Mouse (Mus musculus) limb, embryonic 11.5 days (tissue): ENCODE results near the gene Gm4924. TPM values are rescaled to one million over a fixed set of nuclear protein-coding genes. Genes with fewer than 3 reads are reported as not detected.

ENCODE experiments used
- ATAC-seq: fragments of 200-750 bp; cut with Nextera tagmentation; 2 replicates; pipeline ENCODE4 v1.8.0; 2017; ENCODE audit warnings: low read depth; ENCODE audit not compliant: insufficient number of reproducible peaks, low FRiP score, low TSS enrichment
- DNase-seq: peaks from one replicate; pipeline ENCODE4 v3.0.0-alpha.2; 2015; ENCODE audit warnings: low spot score
- H3K27ac ChIP-seq: fragments of 300-500 bp; sonication (generic); replicated peaks from 2 replicates; pipeline ENCODE4 v1.5.1; 2014; ENCODE audit warnings: low read depth, mild to moderate bottlenecking, low read length
- H3K27me3 ChIP-seq: fragments of 300-500 bp; sonication (generic); 2 replicates; pipeline ENCODE4 v1.6.1; 2014; ENCODE audit warnings: mild to moderate bottlenecking, low read length, mixed read lengths; ENCODE audit not compliant: control insufficient read depth, insufficient read depth
- H3K36me3 ChIP-seq: fragments of 300-500 bp; sonication (generic); 2 replicates; pipeline ENCODE4 v1.6.1; 2014; ENCODE audit warnings: mild to moderate bottlenecking, low read length, moderate library complexity, mixed read lengths; ENCODE audit not compliant: control insufficient read depth, insufficient read depth
- H3K4me1 ChIP-seq: fragments of 300-500 bp; sonication (generic); 2 replicates; pipeline ENCODE4 v1.6.1; 2014; ENCODE audit warnings: low read length, mixed read lengths; ENCODE audit not compliant: control insufficient read depth, insufficient read depth
- H3K4me2 ChIP-seq: fragments of 300-500 bp; sonication (generic); 2 replicates; pipeline ENCODE4 v1.6.1; 2014; ENCODE audit warnings: low read depth, mild to moderate bottlenecking, moderate library complexity; ENCODE audit not compliant: severe bottlenecking
- H3K4me3 ChIP-seq: fragments of 300-500 bp; sonication (generic); 2 replicates; pipeline ENCODE4 v1.5.1; 2014; ENCODE audit warnings: low read depth, low read length
- H3K9ac ChIP-seq: fragments of 300-500 bp; sonication (generic); 2 replicates; pipeline ENCODE4 v1.6.1; 2014; ENCODE audit warnings: mild to moderate bottlenecking, low read length
- H3K9me3 ChIP-seq: fragments of 300-500 bp; sonication (generic); 2 replicates; pipeline ENCODE4 v1.6.1; 2016; ENCODE audit warnings: low read length; ENCODE audit not compliant: control insufficient read depth
- WGBS: fragments of 180-500 bp; shearing (Covaris S2); extraction: QIAGEN DNeasy Blood & Tissue Kit; methylation state at CpG from one replicate; pipeline ENCODE4 v1.1.7; 2014; 5-methylcytosine and 5-hydroxymethylcytosine counted together
- polyA plus RNA-seq: library from polyadenylated mRNA; unstranded; fragments of >200 nt; fragmentation: Nextera tagmentation; extraction: Ambion mirVana; gene quantifications from 2 replicates; pipeline ENCODE4 v1.2.1, GENCODE M21; 2014

Gm4924 gene
- polyA plus RNA-seq, result 8.7 and 9.9 TPM in 2 replicates

DNA sequence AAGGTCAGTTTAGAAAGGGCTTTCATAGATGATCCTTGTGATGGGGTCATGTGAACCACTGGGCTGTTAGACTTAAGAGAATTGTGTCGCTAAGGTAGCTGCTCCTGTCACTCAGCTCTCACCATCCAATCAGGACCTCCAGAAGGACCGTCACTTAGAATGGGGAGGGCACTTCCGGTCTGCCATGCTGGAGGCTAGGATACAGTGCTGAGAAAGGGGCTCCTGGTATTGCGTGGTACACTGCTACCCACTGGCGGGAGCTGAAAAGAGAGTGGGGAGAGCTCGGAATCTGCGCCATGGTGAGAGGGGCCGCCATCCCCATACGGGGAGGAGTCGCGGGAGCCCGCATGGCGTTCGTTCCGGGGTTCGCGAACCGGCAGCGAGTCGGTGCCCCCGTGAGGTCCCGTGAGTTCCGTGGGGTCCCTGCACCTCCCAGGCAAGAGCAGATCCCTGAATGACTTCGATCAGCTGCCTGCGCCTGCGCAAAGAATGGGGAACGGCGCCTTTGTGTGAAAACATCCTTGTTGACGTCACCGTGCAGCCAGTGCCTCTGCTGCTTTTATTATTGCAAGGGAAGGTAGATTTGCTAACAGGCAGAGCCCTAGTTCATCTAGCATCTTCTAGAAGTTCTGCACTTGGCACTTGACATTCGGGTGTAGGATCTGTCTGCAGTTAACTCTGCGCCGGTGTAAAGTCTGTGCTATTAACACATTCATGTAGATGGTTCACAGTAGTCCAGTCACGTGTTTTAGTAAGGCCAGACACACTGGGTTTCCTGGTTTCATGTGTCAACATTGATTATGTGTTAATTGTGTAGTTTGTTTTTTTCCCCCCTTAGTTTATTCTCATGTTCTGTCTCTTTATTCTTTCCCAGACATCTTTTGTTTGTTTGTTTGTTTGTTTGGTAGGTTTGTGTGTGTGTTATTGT lies at the start of gene Gm4924:
Gene Gm4924 (plus strand): TSS at position 173 of the 928 bp plus-strand sequence.
- peak within 1 kb of the TSS; percentile 57 for H3K4me3 ChIP-seq
- H3K9ac ChIP-seq, result peak within 1 kb of the TSS; percentile 81
- no peaks in the 10 kb centered on the region for H3K36me3 ChIP-seq
- H3K27ac ChIP-seq, result peak within 1 kb of the TSS; percentile 78
- H3K27me3 ChIP-seq, result no peaks in the 10 kb centered on the region
- peak; percentile 99 for ATAC-seq
- WGBS, result 4% methylated on average over 34 of the region's 34 CpGs
- H3K4me1 ChIP-seq, result no peaks in the 10 kb centered on the region
- peak; percentile 86 for DNase-seq
- no peaks in the 10 kb centered on the region; the same call in 1 of the 2 replicates for H3K9me3 ChIP-seq
- H3K4me2 ChIP-seq, result peak within 1 kb of the TSS; percentile 50

DNA sequence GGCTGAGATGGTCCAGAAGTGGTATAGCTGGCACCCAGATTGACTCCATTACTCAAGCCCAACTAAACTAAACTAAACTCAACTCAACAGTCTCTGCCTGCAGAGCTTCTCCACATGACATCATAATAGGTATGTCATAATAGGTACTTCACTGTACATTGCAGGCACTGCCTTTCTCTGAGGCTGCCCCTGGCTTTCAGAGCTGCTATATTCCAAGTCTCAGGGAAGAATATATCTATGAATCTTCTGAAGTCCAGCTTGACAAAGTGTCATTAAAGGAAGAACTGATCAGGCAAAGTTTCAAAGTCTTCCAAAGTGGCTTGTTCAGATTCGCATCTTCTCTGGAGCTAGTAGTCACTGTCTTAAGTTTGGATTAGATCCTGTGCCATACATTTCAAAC lies 37.6 kb upstream of the Gm4924 start, which contains the start of gene 4932415D10Rik:
Gene 4932415D10Rik (minus strand): TSS at position 101 of the 400 bp plus-strand sequence.
- ATAC-seq, result no peak
- Histone ChIP-seq H3K9me3 (no peaks in the 10 kb centered on the region), H3K27me3 (no peaks in the 10 kb centered on the region), H3K4me2 (no peak within 1 kb of the TSS), H3K36me3 (no peaks in the 10 kb centered on the region), H3K27ac (no peak within 1 kb of the TSS), H3K4me3 (no peak within 1 kb of the TSS), H3K4me1 (no peaks in the 10 kb centered on the region), H3K9ac (no peak within 1 kb of the TSS)
- 90% methylated on average over 1 of the region's 1 CpGs for WGBS
- DNase-seq, result no peak

GRCm38 (mm10) chr10:82320134-82320533 lies 33.9 kb upstream of the Gm4924 start:
- DNase-seq (no peak), ATAC-seq (no peak)
- Histone ChIP-seq H3K4me3 (no peak overlapping the region), H3K27ac (no peak overlapping the region), H3K4me2 (no peak overlapping the region), H3K36me3 (no peaks in the 10 kb centered on the region), H3K9me3 (no peaks in the 10 kb centered on the region), H3K4me1 (no peaks in the 10 kb centered on the region), H3K27me3 (no peaks in the 10 kb centered on the region), H3K9ac (no peak overlapping the region)
- WGBS, result 75% methylated on average over 3 of the region's 3 CpGs

DNA sequence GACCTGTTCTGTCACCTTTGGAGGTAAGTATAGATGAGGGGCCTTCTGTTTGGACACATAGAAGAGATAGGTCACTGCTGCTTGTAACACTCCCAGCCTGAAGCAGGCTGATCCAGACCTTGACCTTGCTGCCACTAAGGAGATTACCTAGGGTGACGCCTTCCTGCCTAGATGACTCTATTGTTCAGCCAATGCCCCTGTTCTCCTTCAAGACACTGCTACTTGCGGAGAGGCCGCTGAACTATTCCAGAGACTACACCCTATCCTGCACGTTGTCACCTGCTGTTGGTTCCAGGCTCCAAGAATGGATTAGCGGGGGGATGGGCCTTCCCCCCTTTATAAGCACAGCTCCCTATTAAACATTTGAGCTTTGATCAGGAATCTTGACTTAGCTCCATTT lies 24.2 kb upstream of the Gm4924 start:
- no peak overlapping the region for H3K27ac ChIP-seq
- 90% methylated on average over 5 of the region's 5 CpGs for WGBS
- no peak for DNase-seq
- no peaks in the 10 kb centered on the region for H3K4me1 ChIP-seq
- no peaks in the 10 kb centered on the region for H3K27me3 ChIP-seq
- no peak overlapping the region for H3K9ac ChIP-seq
- no peak overlapping the region for H3K4me2 ChIP-seq
- H3K4me3 ChIP-seq, result no peak overlapping the region
- no peak for ATAC-seq
- no peaks in the 10 kb centered on the region for H3K9me3 ChIP-seq
- no peaks in the 10 kb centered on the region for H3K36me3 ChIP-seq

- 95% methylated on average over 4 of the region's 4 CpGs for WGBS
- no peaks in the 10 kb centered on the region for H3K27me3 ChIP-seq
- ATAC-seq (no peak), DNase-seq (no peak)
- H3K4me3 ChIP-seq, result no peak overlapping the region
- no peaks in the 10 kb centered on the region for H3K36me3 ChIP-seq
- H3K4me2 ChIP-seq, result no peak overlapping the region
- no peaks in the 10 kb centered on the region; the same call in 1 of the 2 replicates for H3K9me3 ChIP-seq
- H3K27ac ChIP-seq, result no peak overlapping the region
- H3K9ac ChIP-seq, result no peak overlapping the region
- H3K4me1 ChIP-seq, result no peaks in the 10 kb centered on the region
These were observed 1.3 kb downstream of the Gm4924 start for GRCm38 (mm10) chr10:82355401-82355800.

DNA sequence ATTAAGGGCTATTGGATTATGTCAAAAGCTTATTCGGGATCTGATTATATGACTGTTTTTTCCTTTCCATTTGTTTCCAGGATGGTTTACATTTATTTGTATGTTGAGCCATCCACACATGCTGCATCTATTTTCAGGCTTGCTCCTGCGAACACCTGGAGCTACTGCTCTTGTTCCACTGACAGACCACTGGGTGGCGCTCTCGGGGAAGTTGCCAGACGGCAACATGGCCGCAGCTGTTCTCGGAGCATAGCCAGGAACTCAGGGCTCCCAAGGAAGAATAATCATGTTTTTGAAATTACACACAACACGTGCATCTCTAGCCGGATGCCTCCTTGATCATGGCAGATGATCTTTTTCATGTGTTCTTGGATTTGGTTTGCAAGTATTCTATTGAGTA lies 7.9 kb downstream of the Gm4924 start:
- DNase-seq (no peak), ATAC-seq (no peak)
- Histone ChIP-seq H3K4me3 (no peak overlapping the region), H3K36me3 (no peaks in the 10 kb centered on the region), H3K27me3 (no peaks in the 10 kb centered on the region), H3K9ac (no peak overlapping the region), H3K9me3 (peaks cover 9% of the 10 kb centered on the region), H3K4me1 (no peaks in the 10 kb centered on the region), H3K27ac (no peak overlapping the region), H3K4me2 (no peak overlapping the region)
- 90% methylated on average over 9 of the region's 9 CpGs for WGBS

DNA sequence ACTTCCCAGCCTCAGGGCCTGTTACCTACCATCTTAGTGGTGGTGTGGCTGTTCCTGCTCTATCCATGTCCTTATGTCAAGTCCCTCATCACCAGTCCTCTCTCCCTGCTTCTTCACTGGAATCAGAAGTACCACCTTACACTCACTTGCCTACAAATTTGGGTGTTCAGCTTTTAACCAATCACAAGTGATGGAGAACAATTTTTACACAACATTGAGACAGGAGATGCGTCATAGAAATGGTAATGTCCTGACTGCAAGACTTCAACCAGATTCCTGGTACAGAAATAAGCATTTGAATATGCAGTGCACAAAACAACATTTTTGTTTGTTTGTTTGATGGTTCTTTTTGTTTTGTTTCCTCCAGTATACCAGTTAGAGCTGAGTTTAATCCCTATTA lies 28.9 kb downstream of the Gm4924 start:
- no peak overlapping the region for H3K4me3 ChIP-seq
- no peak overlapping the region for H3K9ac ChIP-seq
- no peak overlapping the region for H3K4me2 ChIP-seq
- H3K27me3 ChIP-seq, result no peaks in the 10 kb centered on the region
- 98% methylated on average over 1 of the region's 1 CpGs for WGBS
- H3K27ac ChIP-seq, result no peak overlapping the region
- DNase-seq, result no peak
- peaks cover 4% of the 10 kb centered on the region; the same call in 1 of the 2 replicates for H3K9me3 ChIP-seq
- ATAC-seq, result no peak
- H3K4me1 ChIP-seq, result no peaks in the 10 kb centered on the region
- no peaks in the 10 kb centered on the region for H3K36me3 ChIP-seq

GRCm38 (mm10) chr10:82409511-82409910 lies 55.5 kb downstream of the Gm4924 start:
- Histone ChIP-seq H3K36me3 (no peaks in the 10 kb centered on the region), H3K27ac (no peak overlapping the region), H3K9me3 (no peaks in the 10 kb centered on the region; the same call in 1 of the 2 replicates), H3K4me2 (no peak overlapping the region), H3K9ac (no peak overlapping the region), H3K27me3 (no peaks in the 10 kb centered on the region), H3K4me1 (no peaks in the 10 kb centered on the region), H3K4me3 (no peak overlapping the region)
- ATAC-seq (no peak), DNase-seq (no peak)
- WGBS, result 66% methylated on average over 1 of the region's 1 CpGs
